ENCODE assay signal across 9 mouse cellular contexts in the genomic region with DNA sequence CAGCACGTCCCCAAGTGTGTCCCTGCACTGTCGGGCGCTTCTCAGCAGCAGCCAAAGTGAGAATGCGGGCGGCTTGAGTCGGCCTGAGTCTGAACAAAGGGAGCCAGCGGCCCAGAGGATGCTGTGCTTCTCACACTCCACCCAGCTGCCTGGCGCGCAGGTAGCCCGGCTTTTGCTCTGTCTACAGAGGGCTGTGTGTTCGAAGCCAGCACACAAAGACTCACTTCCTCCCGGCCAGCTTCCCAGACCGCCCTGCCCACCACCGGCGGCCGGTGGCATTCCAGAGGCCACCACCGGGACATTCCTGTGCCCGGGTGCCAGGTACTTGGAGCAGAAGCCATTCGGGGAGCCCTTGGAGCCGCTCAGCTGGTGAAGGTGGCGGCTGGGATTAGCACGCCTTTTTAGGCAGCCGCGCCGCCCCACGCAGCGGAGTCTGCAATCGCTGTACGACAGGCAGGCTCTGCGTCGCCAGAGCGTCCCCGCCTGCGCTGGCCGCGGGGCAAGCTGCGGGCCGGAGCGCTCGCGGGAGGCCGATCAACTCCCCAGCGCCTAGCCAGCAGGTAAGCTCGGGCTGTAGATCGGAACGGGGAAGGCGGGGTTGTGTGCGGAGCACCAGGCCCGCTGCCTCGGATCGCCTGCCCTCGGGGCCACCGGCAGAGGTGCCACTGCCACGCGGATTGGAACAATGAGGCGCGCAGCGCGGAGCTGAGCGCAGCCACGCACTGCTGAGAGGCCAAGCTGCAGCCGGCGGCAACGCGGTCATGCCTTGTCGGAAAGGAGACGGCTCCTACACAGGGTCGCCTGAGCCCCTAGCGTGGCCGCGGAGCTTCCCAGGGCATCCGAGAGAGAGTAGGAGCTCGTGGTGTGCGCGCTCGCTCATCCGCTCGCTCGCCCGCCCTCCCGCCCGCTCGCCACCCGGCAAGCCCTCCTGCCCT. TPM values are rescaled to one million over a fixed set of nuclear protein-coding genes. Genes with fewer than 3 reads are reported as not detected.
DNase-seq lines count a peak whose midpoint lies in the region; ATAC-seq and TF ChIP-seq lines count a peak whose summit lies in the region.
"Had no signal": no experiment of that assay in that cellular context is flagged by ENCODE, and none has a peak within 500 bp of the region (broad histone marks: within the 10 kb centered on the region; RNA-seq: fewer than 3 reads in every experiment).

A gene (plus strand): TSS at position 133 of the 935 bp plus-strand sequence.

- in situ Hi-C loops in ES-E14 (cut with MboI; ENCODE audit: low sequenced_read_pairs in 2 of 2, unreplicated experiment in 2 of 2), result no loop called here

- H3K9me3 ChIP-seq in ES-E14 (ENCODE audit: control insufficient read depth, insufficient read depth, low read depth, low read length), result no peaks in the 10 kb centered on the region
- H3K9me3 ChIP-seq in embryonic facial prominence, embryonic 14.5 days (ENCODE audit: control insufficient read depth, low read length), result no peaks in the 10 kb centered on the region
- no peaks in the 10 kb centered on the region for H3K9me3 ChIP-seq in hindbrain, embryonic 15.5 days
- H3K9me3 ChIP-seq in limb, embryonic 14.5 days (ENCODE audit: control insufficient read depth, low read length), result no peaks in the 10 kb centered on the region

- H3K9ac ChIP-seq in ES-E14 (ENCODE audit: insufficient read depth, low read depth, low read length, poor library complexity, severe bottlenecking), result peak within 1 kb of the TSS; percentile 72
- peak within 1 kb of the TSS; percentile 78 for H3K9ac ChIP-seq in embryonic facial prominence, embryonic 14.5 days (ENCODE audit: low read depth, low read length)
- peak within 1 kb of the TSS; percentile 72 for H3K9ac ChIP-seq in hindbrain, embryonic 15.5 days
- peak within 1 kb of the TSS; percentile 73 for H3K9ac ChIP-seq in limb, embryonic 14.5 days (ENCODE audit: low read depth, low read length, severe bottlenecking)

- H3K4me2 ChIP-seq in embryonic facial prominence, embryonic 14.5 days (ENCODE audit: low read depth, low read length), result peak within 1 kb of the TSS; percentile 87
- H3K4me2 ChIP-seq in hindbrain, embryonic 15.5 days, result peak within 1 kb of the TSS; percentile 71
- peak within 1 kb of the TSS; percentile 75 for H3K4me2 ChIP-seq in limb, embryonic 14.5 days (replicated peaks; ENCODE audit: low read depth, low read length, severe bottlenecking)

- ATAC-seq in embryonic facial prominence, embryonic 14.5 days (ENCODE audit: low read depth), result peak; percentile 89
- ATAC-seq in hindbrain, embryonic 15.5 days (ENCODE audit: low FRiP score, low read depth), result peak; percentile 94
- peak; percentile 86 for ATAC-seq in limb, embryonic 14.5 days (ENCODE audit: low FRiP score, low read depth)
- no peak for ATAC-seq in activated CD4-positive, CD25-positive, alpha-beta regulatory T cell, adult 4 months

- peaks cover 16% of the 10 kb centered on the region for H3K27me3 ChIP-seq in embryonic facial prominence, embryonic 14.5 days (replicated peaks; ENCODE audit: control insufficient read depth, insufficient read depth, low read length)
- no peaks in the 10 kb centered on the region for H3K27me3 ChIP-seq in hindbrain, embryonic 15.5 days
- peaks cover 6% of the 10 kb centered on the region; the same call in 1 of the 2 replicates for H3K27me3 ChIP-seq in limb, embryonic 14.5 days (ENCODE audit: control insufficient read depth, insufficient read depth, low read length)

- peak within 1 kb of the TSS; percentile 68 to 74 for H3K4me3 ChIP-seq in ES-E14 (ENCODE audit: insufficient read depth in 1 of 2, low read depth in 1 of 2, low read length in 2 of 2, poor library complexity in 1 of 2, severe bottlenecking in 1 of 2)
- peak within 1 kb of the TSS; percentile 71 for H3K4me3 ChIP-seq in embryonic facial prominence, embryonic 14.5 days (ENCODE audit: low read depth, low read length)
- peak within 1 kb of the TSS; percentile 59 for H3K4me3 ChIP-seq in hindbrain, embryonic 15.5 days
- H3K4me3 ChIP-seq in limb, embryonic 14.5 days (replicated peaks; ENCODE audit: low read length), result peak within 1 kb of the TSS; percentile 59

- TF ChIP-seq POLR2A in limb, embryonic 14.5 days (IDR thresholded peaks at IDR 0.05; ENCODE audit: borderline replicate concordance, extremely low read depth, insufficient read depth, insufficient read length), result 0 out of 2 replicates have a peak, but pooled peaks have one; percentile 20

- no peaks in the 10 kb centered on the region for H3K4me1 ChIP-seq in ES-E14 (ENCODE audit: control insufficient read depth in 2 of 2, insufficient read depth in 2 of 2, low read length in 2 of 2, poor library complexity in 1 of 2)
- no peaks in the 10 kb centered on the region; the same call in 1 of the 2 replicates for H3K4me1 ChIP-seq in embryonic facial prominence, embryonic 14.5 days (ENCODE audit: control insufficient read depth, insufficient read depth, low read length)
- H3K4me1 ChIP-seq in hindbrain, embryonic 15.5 days (replicated peaks), result peaks cover 32% of the 10 kb centered on the region
- H3K4me1 ChIP-seq in limb, embryonic 14.5 days (ENCODE audit: control insufficient read depth, insufficient read depth, low read length), result no peaks in the 10 kb centered on the region

- DNase-seq in cerebellum, adult 18-20 months, result peak; percentile 3 to 19
- DNase-seq in cerebellum, adult 9-10 months, result no peak
- DNase-seq in ES-E14 (ENCODE audit: low read depth, low spot score), result peak; percentile 30
- peak; percentile 48 for DNase-seq in embryonic facial prominence, embryonic 14.5 days (ENCODE audit: low spot score)
- DNase-seq in limb, embryonic 14.5 days (ENCODE audit: low spot score), result peak; percentile 37
- peak; percentile 33 for DNase-seq in retina, postnatal 7 days (ENCODE audit: low read depth, low spot score)

- no peak within 1 kb of the TSS for H3K27ac ChIP-seq in ES-E14 (ENCODE audit: insufficient read depth, low read depth, low read length, poor library complexity, severe bottlenecking)
- peak within 1 kb of the TSS; percentile 71 for H3K27ac ChIP-seq in embryonic facial prominence, embryonic 14.5 days (replicated peaks; ENCODE audit: low read depth, low read length)
- peak within 1 kb of the TSS; percentile 97 for H3K27ac ChIP-seq in hindbrain, embryonic 15.5 days (replicated peaks)
- no peak within 1 kb of the TSS for H3K27ac ChIP-seq in limb, embryonic 14.5 days (replicated peaks; ENCODE audit: low read depth, low read length)

- no peaks in the 10 kb centered on the region for H3K36me3 ChIP-seq in ES-E14 (ENCODE audit: control insufficient read depth, insufficient read depth, low read length, poor library complexity, severe bottlenecking)
- no peaks in the 10 kb centered on the region for H3K36me3 ChIP-seq in embryonic facial prominence, embryonic 14.5 days (ENCODE audit: control insufficient read depth, insufficient read depth, low read length)
- no peaks in the 10 kb centered on the region for H3K36me3 ChIP-seq in hindbrain, embryonic 15.5 days
- H3K36me3 ChIP-seq in limb, embryonic 14.5 days (ENCODE audit: control insufficient read depth, insufficient read depth, low read length), result no peaks in the 10 kb centered on the region

- under 1% methylated on average over 45 of the region's 84 CpGs for WGBS in embryonic facial prominence, embryonic 14.5 days
- WGBS in hindbrain, embryonic 15.5 days, result under 1% methylated on average over 76 of the region's 84 CpGs
- WGBS in limb, embryonic 14.5 days, result 1% methylated on average over 68 of the region's 84 CpGs

TF ChIP-seq in ES-E14, 5 proteins besides CTCF, POLR2A, EP300 and RAD21:
- no peak for TF ChIP-seq ZNF384 (IDR thresholded peaks at IDR 0.05; ENCODE audit: low read depth, low read length)
- TF ChIP-seq ZC3H11A (IDR thresholded peaks at IDR 0.05; ENCODE audit: borderline replicate concordance, low read depth, low read length), result no peak
- no peak for TF ChIP-seq MAFK (IDR thresholded peaks at IDR 0.05; ENCODE audit: insufficient read depth, low read depth, low read length)
- no peak for TF ChIP-seq CHD2 (IDR thresholded peaks at IDR 0.05; ENCODE audit: low read depth, low read length)
- no peak for TF ChIP-seq HCFC1 (IDR thresholded peaks at IDR 0.05; ENCODE audit: borderline replicate concordance, insufficient read depth, low read length)

RNA-seq across cellular contexts. Expression of the gene that starts here (rescaled TPM):
- 1.6 and 1.8 TPM in 2 replicates for total RNA-seq in ES-E14 (2012; rRNA removed)
- 3.5 and 4.4 TPM in 2 replicates for polyA plus RNA-seq in embryonic facial prominence, embryonic 14.5 days (2014; fragmentation: Nextera tagmentation; extraction: Ambion mirVana)
- polyA plus RNA-seq in hindbrain, embryonic 15.5 days (2015; fragmentation: Nextera tagmentation; extraction: Ambion mirVana), result 29.7 and 37.2 TPM in 2 replicates
- 1.7 and 2.5 TPM in 2 replicates for polyA plus RNA-seq in limb, embryonic 14.5 days (2012; rRNA removed)
- polyA plus RNA-seq in limb, embryonic 14.5 days (2014; fragmentation: Nextera tagmentation; extraction: Ambion mirVana), result 2.5 and 2.6 TPM in 2 replicates
- not detected for polyA plus RNA-seq in activated CD4-positive, CD25-positive, alpha-beta regulatory T cell, adult 4 months (2017; shearing (Covaris generic))
- total RNA-seq: hematopoietic stem cell, adult 5-6 weeks had no signal

Comparison
In these comparisons a context has a peak if more than half of its experiments do, and no peak if none do; other contexts are left out.
1. H3K27ac ChIP-seq: peak in embryonic facial prominence, embryonic 14.5 days (single experiment) and hindbrain, embryonic 15.5 days (single experiment); none in ES-E14 (single experiment) and limb, embryonic 14.5 days (single experiment).
2. Peak in every context shown above with its lines, with median percentiles within 50 percentile points of each other: H3K4me3 ChIP-seq, H3K9ac ChIP-seq and H3K4me2 ChIP-seq.